ENCODE assay signal across 8 mouse cellular contexts in genomic region chr19:32266385-32267252, GRCm38 (mm10).
A peak's percentile ranks its signal among the peaks of the same experiment; 100 is the strongest.
DNase-seq lines count a peak whose midpoint lies in the region; ATAC-seq and TF ChIP-seq lines count a peak whose summit lies in the region.
"Had no signal": no experiment of that assay in that cellular context is flagged by ENCODE, and none has a peak within 500 bp of the region (broad histone marks: within the 10 kb centered on the region; RNA-seq: fewer than 3 reads in every experiment).

No protein-coding gene starts in this region.

- no peaks in the 10 kb centered on the region for H3K36me3 ChIP-seq in liver, embryonic 13.5 days
- no peaks in the 10 kb centered on the region for H3K36me3 ChIP-seq in liver, embryonic 11.5 days (ENCODE audit: control insufficient read depth, insufficient read depth, low read length)
- no peaks in the 10 kb centered on the region for H3K36me3 ChIP-seq in liver, postnatal 0 days (replicated peaks; ENCODE audit: insufficient read depth, low read length)
- H3K36me3 ChIP-seq in forebrain, embryonic 12.5 days (replicated peaks): no peaks in the 10 kb centered on the region
- no peaks in the 10 kb centered on the region for H3K36me3 ChIP-seq in embryonic facial prominence, embryonic 10.5 days (replicated peaks)

- no peak for TF ChIP-seq POLR2A in bone marrow, adult 2 months (IDR thresholded peaks at IDR 0.05; ENCODE audit: borderline replicate concordance, control insufficient read depth, low read depth, low read length)

- 0 out of 2 replicates have a peak overlapping the region, but pooled peaks have one; percentile 27 for H3K27ac ChIP-seq in liver, embryonic 13.5 days
- H3K27ac ChIP-seq in liver, embryonic 11.5 days (ENCODE audit: low read depth, low read length): no peak overlapping the region
- H3K27ac ChIP-seq in bone marrow, adult 2 months (ENCODE audit: control insufficient read depth, insufficient read depth, low read depth, low read length, poor library complexity): peak overlapping the region; percentile 79
- H3K27ac ChIP-seq in liver, postnatal 0 days (ENCODE audit: low read depth): peak overlapping the region; percentile 71
- H3K27ac ChIP-seq in forebrain, embryonic 12.5 days: no peak overlapping the region
- H3K27ac ChIP-seq in embryonic facial prominence, embryonic 10.5 days (replicated peaks): no peak overlapping the region

- DNase-seq in liver, embryonic 13.5 days: no peak
- no peak for DNase-seq in liver, embryonic 11.5 days (ENCODE audit: low spot score)
- no peak for DNase-seq in liver, postnatal 0 days
- DNase-seq in thymus, postnatal 25 days: peak; percentile 53
- no peak for DNase-seq in embryonic facial prominence, embryonic 10.5 days (ENCODE audit: low spot score)
- DNase-seq: lung, postnatal 4 days had no signal

- no peak overlapping the region for H3K9ac ChIP-seq in liver, embryonic 13.5 days
- H3K9ac ChIP-seq in liver, embryonic 11.5 days (ENCODE audit: low read depth, low read length): no peak overlapping the region
- H3K9ac ChIP-seq in liver, postnatal 0 days (replicated peaks): no peak overlapping the region
- no peak overlapping the region for H3K9ac ChIP-seq in forebrain, embryonic 12.5 days

- no peak overlapping the region for H3K4me3 ChIP-seq in liver, embryonic 13.5 days (replicated peaks)
- H3K4me3 ChIP-seq in liver, embryonic 11.5 days (ENCODE audit: low read depth, low read length): no peak overlapping the region
- no peak overlapping the region for H3K4me3 ChIP-seq in bone marrow, adult 2 months (replicated peaks; ENCODE audit: control insufficient read depth, low read depth, low read length)
- no peak overlapping the region for H3K4me3 ChIP-seq in liver, postnatal 0 days (ENCODE audit: low read depth, low read length)
- H3K4me3 ChIP-seq in forebrain, embryonic 12.5 days (replicated peaks): no peak overlapping the region
- no peak overlapping the region for H3K4me3 ChIP-seq in embryonic facial prominence, embryonic 10.5 days

- TF ChIP-seq EP300 in liver, postnatal 0 days (IDR thresholded peaks at IDR 0.05; ENCODE audit: low read depth): no peak

- WGBS in liver, embryonic 13.5 days (ENCODE audit: insufficient replicate concordance): 44% methylated on average over 9 of the region's 9 CpGs
- WGBS in liver, embryonic 11.5 days: 58% methylated on average over 9 of the region's 9 CpGs
- WGBS in bone marrow, adult 2 months: 1% methylated on average over 9 of the region's 9 CpGs
- 36% methylated on average over 9 of the region's 9 CpGs for WGBS in liver, postnatal 0 days (ENCODE audit: insufficient replicate concordance)
- WGBS in forebrain, embryonic 12.5 days: 86% methylated on average over 9 of the region's 9 CpGs
- WGBS in embryonic facial prominence, embryonic 10.5 days: 88% methylated on average over 9 of the region's 9 CpGs

- peaks cover 72% of the 10 kb centered on the region for H3K4me1 ChIP-seq in liver, embryonic 13.5 days (replicated peaks)
- peaks cover 24% of the 10 kb centered on the region for H3K4me1 ChIP-seq in liver, embryonic 11.5 days (replicated peaks; ENCODE audit: control insufficient read depth, insufficient read depth, low read length)
- H3K4me1 ChIP-seq in bone marrow, adult 2 months (ENCODE audit: control insufficient read depth, insufficient read depth, low read length): peaks cover 13% of the 10 kb centered on the region
- peaks cover 55% of the 10 kb centered on the region for H3K4me1 ChIP-seq in liver, postnatal 0 days (ENCODE audit: insufficient read depth)
- no peaks in the 10 kb centered on the region for H3K4me1 ChIP-seq in forebrain, embryonic 12.5 days
- peaks cover 17% of the 10 kb centered on the region for H3K4me1 ChIP-seq in embryonic facial prominence, embryonic 10.5 days

- no peaks in the 10 kb centered on the region for H3K27me3 ChIP-seq in liver, embryonic 13.5 days
- no peaks in the 10 kb centered on the region for H3K27me3 ChIP-seq in liver, embryonic 11.5 days (replicated peaks; ENCODE audit: control insufficient read depth, insufficient read depth, low read length)
- H3K27me3 ChIP-seq in liver, postnatal 0 days (ENCODE audit: insufficient read depth, low read length): no peaks in the 10 kb centered on the region
- no peaks in the 10 kb centered on the region for H3K27me3 ChIP-seq in forebrain, embryonic 12.5 days
- H3K27me3 ChIP-seq in embryonic facial prominence, embryonic 10.5 days (replicated peaks; ENCODE audit: low read depth, poor library complexity, severe bottlenecking): no peaks in the 10 kb centered on the region

- TF ChIP-seq CTCF in bone marrow, adult 2 months (IDR thresholded peaks at IDR 0.05; ENCODE audit: control insufficient read depth, insufficient read depth, low read length): no peak
- no peak for TF ChIP-seq CTCF in liver, postnatal 0 days (IDR thresholded peaks at IDR 0.05; ENCODE audit: low read depth)

- no peak overlapping the region for H3K4me2 ChIP-seq in liver, embryonic 13.5 days
- no peak overlapping the region for H3K4me2 ChIP-seq in liver, embryonic 11.5 days
- H3K4me2 ChIP-seq in liver, postnatal 0 days (ENCODE audit: low read depth, low read length): peak overlapping the region; percentile 4; the same call in 1 of the 2 replicates
- H3K4me2 ChIP-seq in forebrain, embryonic 12.5 days: no peak overlapping the region

- no peaks in the 10 kb centered on the region for H3K9me3 ChIP-seq in liver, embryonic 13.5 days (replicated peaks)
- H3K9me3 ChIP-seq in liver, embryonic 11.5 days (ENCODE audit: control insufficient read depth, low read length): no peaks in the 10 kb centered on the region
- no peaks in the 10 kb centered on the region for H3K9me3 ChIP-seq in liver, postnatal 0 days (ENCODE audit: low read length)
- H3K9me3 ChIP-seq in forebrain, embryonic 12.5 days: no peaks in the 10 kb centered on the region
- no peaks in the 10 kb centered on the region for H3K9me3 ChIP-seq in embryonic facial prominence, embryonic 10.5 days

- ATAC-seq in liver, embryonic 13.5 days (ENCODE audit: low read depth): no peak
- ATAC-seq in liver, embryonic 11.5 days (replicated peaks; ENCODE audit: low FRiP score): no peak
- ATAC-seq in liver, postnatal 0 days: no peak
- ATAC-seq in forebrain, embryonic 12.5 days (ENCODE audit: low FRiP score): no peak

Comparison
In these comparisons a context has a peak if more than half of its experiments do, and no peak if none do; other contexts are left out.
1. H3K27ac ChIP-seq: peak in liver, embryonic 13.5 days (single experiment), bone marrow, adult 2 months (single experiment) and liver, postnatal 0 days (single experiment); none in liver, embryonic 11.5 days (single experiment), forebrain, embryonic 12.5 days (single experiment) and embryonic facial prominence, embryonic 10.5 days (single experiment).